ENCODE assay signal across 29 mouse cellular contexts in genomic region chr15:61473900-61474299, GRCm38 (mm10).
"Had no signal": no experiment of that assay in that cellular context is flagged by ENCODE, and none has a peak within 500 bp of the region (broad histone marks: within the 10 kb centered on the region; RNA-seq: fewer than 3 reads in every experiment).

No protein-coding gene starts in this region.

- H3K4me1 ChIP-seq: limb, embryonic 10.5 days; limb, embryonic 12.5 days; limb, embryonic 13.5 days; limb, embryonic 15.5 days; liver, embryonic 12.5 days; liver, embryonic 13.5 days; liver, embryonic 15.5 days; lung, embryonic 15.5 days; megakaryocyte, embryonic 14.5 days; midbrain, embryonic 10.5 days; midbrain, embryonic 12.5 days; midbrain, embryonic 13.5 days; midbrain, embryonic 15.5 days had no signal

- H3K9ac ChIP-seq: limb, embryonic 12.5 days; limb, embryonic 13.5 days; limb, embryonic 15.5 days; liver, embryonic 12.5 days; liver, embryonic 13.5 days; liver, embryonic 14.5 days; liver, embryonic 15.5 days; liver, postnatal 0 days; lung, embryonic 14.5 days; lung, embryonic 15.5 days; midbrain, embryonic 12.5 days; midbrain, embryonic 13.5 days; midbrain, embryonic 15.5 days had no signal

- H3K4me2 ChIP-seq: limb, embryonic 12.5 days; limb, embryonic 13.5 days; limb, embryonic 15.5 days; liver, embryonic 11.5 days; liver, embryonic 12.5 days; liver, embryonic 13.5 days; liver, embryonic 15.5 days; lung, embryonic 14.5 days; lung, embryonic 15.5 days; midbrain, embryonic 11.5 days; midbrain, embryonic 12.5 days; midbrain, embryonic 13.5 days; midbrain, embryonic 15.5 days had no signal

- H3K9me3 ChIP-seq: limb, embryonic 10.5 days; limb, embryonic 12.5 days; limb, embryonic 13.5 days; limb, embryonic 15.5 days; liver, embryonic 12.5 days; liver, embryonic 13.5 days; liver, embryonic 15.5 days; lung, embryonic 15.5 days; midbrain, embryonic 10.5 days; midbrain, embryonic 12.5 days; midbrain, embryonic 13.5 days; midbrain, embryonic 15.5 days had no signal

- H3K4me3 ChIP-seq: limb, embryonic 10.5 days; limb, embryonic 12.5 days; limb, embryonic 13.5 days; limb, embryonic 15.5 days; liver, embryonic 12.5 days; liver, embryonic 13.5 days; liver, embryonic 15.5 days; lung, embryonic 15.5 days; megakaryocyte, embryonic 14.5 days; midbrain, embryonic 10.5 days; midbrain, embryonic 12.5 days; midbrain, embryonic 13.5 days; midbrain, embryonic 15.5 days; myocyte had no signal

- H3K36me3 ChIP-seq: limb, embryonic 10.5 days; limb, embryonic 12.5 days; limb, embryonic 13.5 days; limb, embryonic 15.5 days; liver, embryonic 12.5 days; liver, embryonic 13.5 days; liver, embryonic 15.5 days; lung, embryonic 15.5 days; midbrain, embryonic 10.5 days; midbrain, embryonic 12.5 days; midbrain, embryonic 13.5 days; midbrain, embryonic 15.5 days had no signal

- H3K27ac ChIP-seq: limb, embryonic 10.5 days; limb, embryonic 12.5 days; limb, embryonic 13.5 days; limb, embryonic 15.5 days; liver, embryonic 12.5 days; liver, embryonic 13.5 days; liver, embryonic 14.5 days; liver, embryonic 15.5 days; lung, embryonic 15.5 days; macrophage; midbrain, embryonic 10.5 days; midbrain, embryonic 12.5 days; midbrain, embryonic 13.5 days; midbrain, embryonic 15.5 days had no signal

- H3K27me3 ChIP-seq: limb, embryonic 12.5 days; limb, embryonic 13.5 days; limb, embryonic 15.5 days; liver, embryonic 12.5 days; liver, embryonic 13.5 days; liver, embryonic 15.5 days; lung, embryonic 15.5 days; megakaryocyte, embryonic 14.5 days; midbrain, embryonic 12.5 days; midbrain, embryonic 13.5 days; midbrain, embryonic 15.5 days had no signal

- DNase-seq: left cerebral cortex, postnatal 4 days; liver; liver, embryonic 13.5 days; liver, postnatal 0 days; lung, adult 18-20 months; lung, adult 2 months; lung, embryonic 14.5 days; lung, postnatal 10 days; lung, postnatal 14 days; lung, postnatal 36 days; lung, postnatal 4 days; midbrain, embryonic 14.5 days had no signal
